In the genomic region with DNA sequence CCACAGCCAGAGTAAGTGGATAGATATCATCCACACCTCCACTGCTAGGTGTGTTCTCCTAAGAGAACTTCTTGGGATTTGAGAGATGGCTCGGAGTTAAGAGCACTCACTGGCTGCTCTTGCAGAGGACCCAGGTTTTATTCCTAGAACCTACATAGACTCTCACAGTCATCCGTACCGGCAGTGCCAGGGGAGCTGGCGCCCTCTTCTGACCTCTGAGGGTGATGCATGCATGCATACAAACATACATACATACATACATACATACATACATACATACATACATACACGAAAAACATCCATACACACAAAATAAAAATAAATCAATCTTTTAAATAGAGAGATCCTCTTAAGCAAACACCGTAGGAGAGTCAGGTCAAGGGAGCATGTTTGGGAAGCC, we compare ENCODE assay signal across 11 mouse cellular contexts.
DNase-seq lines count a peak whose midpoint lies in the region; ATAC-seq and TF ChIP-seq lines count a peak whose summit lies in the region.
"Had no signal": no experiment of that assay in that cellular context is flagged by ENCODE, and none has a peak within 500 bp of the region (broad histone marks: within the 10 kb centered on the region; RNA-seq: fewer than 3 reads in every experiment).

No protein-coding gene starts in this region.

- no peaks in the 10 kb centered on the region for H3K4me1 ChIP-seq in midbrain, postnatal 0 days (ENCODE audit: insufficient read depth, low read length)
- no peaks in the 10 kb centered on the region for H3K4me1 ChIP-seq in midbrain, embryonic 15.5 days
- H3K4me1 ChIP-seq in megakaryocyte, embryonic 14.5 days = peaks cover 10% of the 10 kb centered on the region
- no peaks in the 10 kb centered on the region for H3K4me1 ChIP-seq in forebrain, embryonic 15.5 days

- TF ChIP-seq CTCF in midbrain, postnatal 0 days (IDR thresholded peaks at IDR 0.05) = peak; percentile 36

- no peak overlapping the region for H3K27ac ChIP-seq in midbrain, postnatal 0 days (ENCODE audit: low read depth, low read length)
- H3K27ac ChIP-seq in midbrain, embryonic 15.5 days = no peak overlapping the region
- no peak overlapping the region for H3K27ac ChIP-seq in forebrain, embryonic 15.5 days (replicated peaks)
- H3K27ac ChIP-seq: limb, embryonic 10.5 days had no signal

- DNase-seq in kidney, adult 11 months = peak; percentile 12
- DNase-seq in kidney, postnatal 14 days = no peak
- DNase-seq in midbrain, postnatal 0 days (ENCODE audit: low spot score) = no peak
- DNase-seq in R1 (ENCODE audit: low read depth, low spot score) = peak; percentile 46
- no peak for DNase-seq in urinary bladder, postnatal 14 days (ENCODE audit: low spot score)
- DNase-seq: gastrocnemius, postnatal 25 days had no signal

- WGBS in midbrain, postnatal 0 days = 86% methylated on average over 6 of the region's 6 CpGs
- 80% methylated on average over 6 of the region's 6 CpGs for WGBS in midbrain, embryonic 15.5 days
- 86% methylated on average over 6 of the region's 6 CpGs for WGBS in forebrain, embryonic 15.5 days

- no peaks in the 10 kb centered on the region for H3K36me3 ChIP-seq in midbrain, postnatal 0 days (ENCODE audit: insufficient read depth, low read length)
- H3K36me3 ChIP-seq in midbrain, embryonic 15.5 days (replicated peaks) = no peaks in the 10 kb centered on the region
- no peaks in the 10 kb centered on the region for H3K36me3 ChIP-seq in megakaryocyte, embryonic 14.5 days (replicated peaks; ENCODE audit: low read length)
- H3K36me3 ChIP-seq in forebrain, embryonic 15.5 days = no peaks in the 10 kb centered on the region
- H3K36me3 ChIP-seq: limb, embryonic 10.5 days had no signal

- H3K9me3 ChIP-seq in midbrain, postnatal 0 days (ENCODE audit: low read length) = no peaks in the 10 kb centered on the region
- H3K9me3 ChIP-seq in midbrain, embryonic 15.5 days = no peaks in the 10 kb centered on the region
- peaks cover 12% of the 10 kb centered on the region for H3K9me3 ChIP-seq in megakaryocyte, embryonic 14.5 days
- no peaks in the 10 kb centered on the region for H3K9me3 ChIP-seq in forebrain, embryonic 15.5 days
- H3K9me3 ChIP-seq: limb, embryonic 10.5 days had no signal

- no peak overlapping the region for H3K9ac ChIP-seq in midbrain, postnatal 0 days (replicated peaks; ENCODE audit: low read length, poor library complexity, severe bottlenecking)
- no peak overlapping the region for H3K9ac ChIP-seq in midbrain, embryonic 15.5 days
- no peak overlapping the region for H3K9ac ChIP-seq in forebrain, embryonic 15.5 days (replicated peaks)

- no peak overlapping the region for H3K4me2 ChIP-seq in midbrain, postnatal 0 days (ENCODE audit: low read depth, low read length, poor library complexity, severe bottlenecking)
- H3K4me2 ChIP-seq in midbrain, embryonic 15.5 days = no peak overlapping the region
- H3K4me2 ChIP-seq in forebrain, embryonic 15.5 days (replicated peaks) = no peak overlapping the region
- H3K4me2 ChIP-seq: midbrain, embryonic 11.5 days had no signal

- no peak overlapping the region for H3K4me3 ChIP-seq in midbrain, postnatal 0 days (ENCODE audit: low read depth, low read length)
- H3K4me3 ChIP-seq in midbrain, embryonic 15.5 days = no peak overlapping the region
- peak overlapping the region; percentile 73 for H3K4me3 ChIP-seq in megakaryocyte, embryonic 14.5 days (replicated peaks)
- H3K4me3 ChIP-seq in forebrain, embryonic 15.5 days = no peak overlapping the region
- H3K4me3 ChIP-seq: limb, embryonic 10.5 days had no signal

- ATAC-seq in midbrain, postnatal 0 days (ENCODE audit: low FRiP score) = no peak
- ATAC-seq in midbrain, embryonic 15.5 days (replicated peaks) = no peak
- no peak for ATAC-seq in forebrain, embryonic 15.5 days (replicated peaks)

- no peaks in the 10 kb centered on the region for H3K27me3 ChIP-seq in midbrain, postnatal 0 days (ENCODE audit: insufficient read depth, low read length)
- no peaks in the 10 kb centered on the region for H3K27me3 ChIP-seq in midbrain, embryonic 15.5 days (replicated peaks)
- H3K27me3 ChIP-seq in megakaryocyte, embryonic 14.5 days (replicated peaks) = peaks cover 4% of the 10 kb centered on the region
- no peaks in the 10 kb centered on the region for H3K27me3 ChIP-seq in forebrain, embryonic 15.5 days

Comparison
In these comparisons a context has a peak if more than half of its experiments do, and no peak if none do; other contexts are left out.
1. DNase-seq: peak in kidney, adult 11 months (single experiment) and R1 (single experiment); none in kidney, postnatal 14 days (single experiment), midbrain, postnatal 0 days (single experiment) and urinary bladder, postnatal 14 days (single experiment).